Mouse (Mus musculus) embryonic facial prominence, embryonic 10.5 days (tissue): ENCODE measurements around the gene Asap2. TPM values are rescaled to one million over a fixed set of nuclear protein-coding genes. Genes with fewer than 3 reads are reported as not detected.

Experiments
- DNase-seq: peaks from one replicate; pipeline ENCODE4 v3.0.0-alpha.2; 2017; ENCODE audit warnings: low spot score
- H3K27ac ChIP-seq: fragments of 300-500 bp; sonication (generic); replicated peaks from 2 replicates; pipeline ENCODE4 v1.5.1; 2016; ENCODE audit warnings: mild to moderate bottlenecking
- H3K27me3 ChIP-seq: fragments of 300-500 bp; sonication (generic); replicated peaks from 2 replicates; pipeline ENCODE4 v1.6.1; 2016; ENCODE audit warnings: low read depth, mild to moderate bottlenecking; ENCODE audit not compliant: poor library complexity, severe bottlenecking
- H3K36me3 ChIP-seq: fragments of 300-500 bp; sonication (generic); replicated peaks from 2 replicates; pipeline ENCODE4 v1.6.1; 2016; ENCODE audit warnings: mild to moderate bottlenecking, moderate library complexity
- H3K4me1 ChIP-seq: fragments of 300-500 bp; sonication (generic); 2 replicates; pipeline ENCODE4 v1.6.1; 2016
- H3K4me3 ChIP-seq: fragments of 300-500 bp; sonication (generic); 2 replicates; pipeline ENCODE4 v1.5.1; 2016; ENCODE audit warnings: mild to moderate bottlenecking, moderate library complexity
- H3K9me3 ChIP-seq: fragments of 300-500 bp; sonication (generic); 2 replicates; pipeline ENCODE4 v1.6.1; 2016; ENCODE audit warnings: mild to moderate bottlenecking
- WGBS: fragments of 180-500 bp; shearing (Covaris S2); methylation state at CpG from one replicate; pipeline ENCODE4 v1.1.7; 2016; 5-methylcytosine and 5-hydroxymethylcytosine counted together
- polyA plus RNA-seq: library from polyadenylated mRNA; unstranded; fragments of >200 nt; fragmentation: Nextera tagmentation; extraction: Ambion mirVana; gene quantifications from 2 replicates; pipeline ENCODE4 v1.2.1, GENCODE M21; 2016

The Asap2 gene
- polyA plus RNA-seq, 1 experiment from 2014 or later = 15.0 TPM

GRCm38 (mm10) chr12:21265946-21266783, 275.9 kb downstream of the Asap2 start:
- Histone ChIP-seq H3K27me3 (no peaks in the 10 kb centered on the region), H3K9me3 (no peaks in the 10 kb centered on the region), H3K27ac (no peak overlapping the region), H3K36me3 (peaks cover 99% of the 10 kb centered on the region), H3K4me3 (no peak overlapping the region), H3K4me1 (no peaks in the 10 kb centered on the region)
- DNase-seq = peak; percentile 65
- WGBS = 80% methylated on average over 14 of the region's 14 CpGs

- no peak overlapping the region for H3K27ac ChIP-seq
- WGBS = 75% methylated on average over 2 of the region's 2 CpGs
Measured at GRCm38 (mm10) chr12:21266784-21267098, 276.5 kb downstream of the Asap2 start.

GRCm38 (mm10) chr12:21268083-21268616, 277.9 kb downstream of the Asap2 start:
- Histone ChIP-seq H3K27ac (no peak overlapping the region), H3K36me3 (peaks cover 99% of the 10 kb centered on the region), H3K4me1 (no peaks in the 10 kb centered on the region), H3K9me3 (no peaks in the 10 kb centered on the region), H3K4me3 (no peak overlapping the region), H3K27me3 (no peaks in the 10 kb centered on the region)
- 94% methylated on average over 8 of the region's 8 CpGs for WGBS
- no peak for DNase-seq

More at GRCm38 (mm10) chr12:21266784-21267098, 276.5 kb downstream of the Asap2 start:
- Histone ChIP-seq H3K4me3 (no peak overlapping the region), H3K4me1 (no peaks in the 10 kb centered on the region), H3K27me3 (no peaks in the 10 kb centered on the region), H3K36me3 (peaks cover 99% of the 10 kb centered on the region), H3K9me3 (no peaks in the 10 kb centered on the region)
- no peak for DNase-seq

DNA sequence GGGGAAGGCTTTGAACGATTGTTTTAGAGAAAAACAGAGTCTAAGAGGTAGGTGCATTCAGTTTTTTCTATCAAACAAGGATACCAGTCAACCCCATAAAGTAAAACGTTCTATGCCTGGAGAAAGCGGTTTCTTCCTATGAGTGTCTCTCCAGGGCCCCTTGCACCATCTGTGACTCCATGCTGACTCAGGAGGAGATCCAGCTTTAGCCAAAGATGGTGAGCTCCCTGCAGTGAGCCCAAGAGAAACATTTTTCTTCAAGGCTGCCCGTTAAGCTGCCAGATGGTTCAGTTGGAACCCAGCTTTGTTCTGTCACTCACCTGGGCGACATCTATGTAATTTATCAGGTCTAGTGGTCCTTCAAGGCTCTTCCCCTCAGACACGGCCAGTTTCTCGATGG, 284.2 kb downstream of the Asap2 start:
- Histone ChIP-seq H3K36me3 (peaks cover 48% of the 10 kb centered on the region), H3K27me3 (no peaks in the 10 kb centered on the region)
- WGBS = 85% methylated on average over 7 of the region's 7 CpGs

GRCm38 (mm10) chr12:21277352-21277864, 287.1 kb downstream of the Asap2 start:
- Histone ChIP-seq H3K9me3 (no peaks in the 10 kb centered on the region), H3K36me3 (peaks cover 19% of the 10 kb centered on the region), H3K4me3 (no peak overlapping the region), H3K27me3 (no peaks in the 10 kb centered on the region), H3K4me1 (no peaks in the 10 kb centered on the region), H3K27ac (no peak overlapping the region)
- WGBS = 91% methylated on average over 1 of the region's 1 CpGs
- no peak for DNase-seq

More for the DNA sequence above, 284.2 kb downstream of the Asap2 start:
- H3K9me3 ChIP-seq = no peaks in the 10 kb centered on the region
- no peak for DNase-seq
- no peak overlapping the region for H3K4me3 ChIP-seq
- H3K27ac ChIP-seq = no peak overlapping the region
- H3K4me1 ChIP-seq = no peaks in the 10 kb centered on the region

DNA sequence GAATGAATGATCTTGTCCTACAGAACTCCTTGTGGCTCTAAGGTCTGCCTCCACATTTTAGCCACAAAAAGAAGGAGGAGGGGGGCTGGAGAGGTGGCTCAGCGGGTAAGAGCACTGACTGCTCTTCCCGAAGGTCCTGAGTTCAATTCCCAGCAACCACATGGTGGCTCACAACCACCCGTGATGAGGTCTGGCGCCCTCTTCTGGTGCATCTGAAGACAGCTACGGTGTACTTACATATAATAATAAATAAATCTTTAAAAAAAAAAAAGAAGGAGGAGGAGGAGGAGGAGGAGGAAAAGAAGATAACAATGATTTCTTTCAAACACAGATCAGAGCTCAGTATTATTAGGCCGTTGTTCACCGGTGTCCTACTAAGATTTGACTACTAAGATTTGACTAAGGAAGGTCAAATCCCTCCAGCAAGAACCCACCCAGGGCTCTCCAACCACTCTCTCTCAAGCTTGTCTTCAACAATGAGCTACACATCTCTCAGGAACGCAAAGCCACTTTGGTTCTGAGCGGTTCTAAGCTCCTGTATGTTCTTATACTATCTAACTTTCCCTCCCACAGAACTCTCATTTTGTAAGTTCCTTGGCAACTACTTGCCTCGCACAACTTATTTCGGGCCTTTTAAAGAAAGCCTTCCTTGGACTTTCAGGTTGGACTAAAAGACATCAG, 294.6 kb downstream of the Asap2 start, which contains the start of gene Cpsf3:
TSS of gene Cpsf3 (plus strand) at position 631 of the 681 bp plus-strand sequence.
- WGBS = 50% methylated on average over 11 of the region's 11 CpGs
- peaks cover 15% of the 10 kb centered on the region for H3K36me3 ChIP-seq
- no peaks in the 10 kb centered on the region for H3K27me3 ChIP-seq

DNA sequence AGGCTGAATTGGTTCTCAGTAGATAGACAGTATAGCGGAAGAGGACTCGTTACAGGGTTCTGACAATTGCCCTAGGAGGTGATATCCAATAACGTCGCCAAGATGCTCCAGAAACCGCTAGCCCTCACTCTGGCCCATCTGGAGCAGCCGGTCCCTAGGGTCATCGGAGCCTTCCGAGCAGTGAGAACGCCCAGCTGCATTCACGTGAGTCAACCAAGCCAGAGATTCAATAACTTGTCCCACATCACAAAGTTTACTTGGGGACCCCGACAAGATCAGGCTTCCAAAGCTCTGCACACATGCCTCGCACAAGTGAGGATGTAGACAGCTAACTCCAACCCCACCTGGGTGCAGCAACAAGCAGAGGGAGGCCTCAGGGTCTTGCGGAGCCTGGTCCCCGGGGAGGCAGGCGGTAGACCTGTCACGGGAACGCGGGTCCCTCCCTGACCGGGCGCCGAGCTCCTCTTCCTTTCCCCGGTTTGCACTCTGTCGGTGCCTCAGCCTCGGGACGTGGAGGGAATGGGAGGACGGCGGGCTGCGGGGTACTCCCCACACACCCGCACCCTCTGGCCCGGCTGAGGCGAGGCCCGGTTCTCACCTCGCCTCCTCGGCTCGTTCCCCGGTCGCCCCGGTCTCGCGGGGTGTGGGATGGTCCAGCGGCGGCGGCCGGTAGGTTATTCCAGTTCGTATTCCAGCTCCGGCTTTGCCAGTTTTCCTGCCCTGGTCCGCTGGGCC, 295.4 kb downstream of the Asap2 start:
- DNase-seq = no peak
- Histone ChIP-seq H3K4me1 (peaks cover 19% of the 10 kb centered on the region), H3K36me3 (peaks cover 23% of the 10 kb centered on the region), H3K9me3 (no peaks in the 10 kb centered on the region), H3K4me3 (peak overlapping the region; percentile 87), H3K27me3 (no peaks in the 10 kb centered on the region), H3K27ac (peak overlapping the region; percentile 92)
- WGBS = under 1% methylated on average over 47 of the region's 47 CpGs

More for the DNA sequence above, 294.6 kb downstream of the Asap2 start, which contains the start of gene Cpsf3:
- peak within 1 kb of the TSS; percentile 92 for H3K27ac ChIP-seq
- peak within 1 kb of the TSS; percentile 87 for H3K4me3 ChIP-seq
- peaks cover 19% of the 10 kb centered on the region for H3K4me1 ChIP-seq
- no peak for DNase-seq
- H3K9me3 ChIP-seq = no peaks in the 10 kb centered on the region

- Histone ChIP-seq H3K36me3 (peaks cover 29% of the 10 kb centered on the region), H3K27ac (peak within 1 kb of the TSS; percentile 92), H3K9me3 (no peaks in the 10 kb centered on the region), H3K4me3 (peak within 1 kb of the TSS; percentile 87), H3K27me3 (no peaks in the 10 kb centered on the region), H3K4me1 (peaks cover 19% of the 10 kb centered on the region)
- DNase-seq = peak; percentile 98
- under 1% methylated on average over 28 of the region's 28 CpGs for WGBS
Measured at GRCm38 (mm10) chr12:21286243-21286622, 296.0 kb downstream of the Asap2 start, which contains the start of gene Itgb1bp1. Itgb1bp1 (minus strand) TSS chr12:21286284.

DNA sequence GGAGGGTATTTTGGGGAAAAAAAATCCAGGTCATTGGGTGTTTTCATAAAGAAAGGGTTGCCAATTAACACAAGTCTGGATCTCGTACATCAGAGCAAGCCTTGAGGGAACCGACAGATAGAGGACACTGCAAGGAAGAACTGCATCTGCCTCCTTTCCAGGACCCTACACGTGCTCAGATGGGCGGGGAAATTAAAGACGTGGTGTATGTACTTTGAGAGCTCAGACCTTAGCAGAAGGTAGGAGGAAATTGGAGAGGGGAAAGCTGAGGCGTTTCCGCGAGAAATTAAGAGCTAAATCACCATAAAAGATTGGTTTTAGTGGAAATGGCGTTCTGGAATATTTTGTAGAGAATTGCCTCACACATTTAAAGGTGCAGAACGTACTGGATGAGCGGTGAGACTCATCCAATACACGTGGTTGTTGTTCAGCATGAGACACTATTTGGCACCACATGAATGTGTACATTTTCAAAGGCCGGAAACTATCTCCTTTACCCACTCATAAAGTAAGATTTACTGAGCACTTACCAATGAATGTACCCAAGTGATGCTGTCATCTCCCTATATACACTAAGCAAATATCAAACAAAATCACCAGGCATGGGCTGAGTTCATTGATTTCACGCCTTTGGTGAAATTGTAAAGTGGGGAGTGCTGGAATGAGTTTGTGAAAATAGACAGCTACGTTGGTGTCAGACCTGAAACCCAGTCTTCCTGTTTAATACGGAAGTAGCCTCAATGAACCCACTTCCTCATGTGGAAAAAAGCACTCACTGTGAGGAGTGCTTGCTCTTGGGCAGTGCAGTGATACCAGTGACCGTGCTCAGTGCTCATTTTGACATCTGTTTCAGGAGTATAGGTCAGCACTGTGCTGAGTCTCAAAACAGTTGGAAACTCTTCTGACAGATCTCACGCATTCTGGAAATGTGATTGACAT, 296.7 kb downstream of the Asap2 start:
- peaks cover 36% of the 10 kb centered on the region for H3K36me3 ChIP-seq
- DNase-seq = no peak
- H3K4me3 ChIP-seq = peak overlapping the region; percentile 87
- H3K9me3 ChIP-seq = no peaks in the 10 kb centered on the region
- H3K27ac ChIP-seq = peak overlapping the region; percentile 92
- 37% methylated on average over 18 of the region's 18 CpGs for WGBS
- peaks cover 19% of the 10 kb centered on the region for H3K4me1 ChIP-seq
- H3K27me3 ChIP-seq = no peaks in the 10 kb centered on the region

GRCm38 (mm10) chr12:21288716-21289395, 298.6 kb downstream of the Asap2 start:
- H3K36me3 ChIP-seq = peaks cover 55% of the 10 kb centered on the region
- no peak overlapping the region for H3K4me3 ChIP-seq
- no peaks in the 10 kb centered on the region for H3K9me3 ChIP-seq
- peaks cover 19% of the 10 kb centered on the region for H3K4me1 ChIP-seq
- WGBS = 94% methylated on average over 3 of the region's 3 CpGs
- H3K27ac ChIP-seq = no peak overlapping the region
- no peaks in the 10 kb centered on the region for H3K27me3 ChIP-seq
- no peak for DNase-seq

- no peak for DNase-seq
- Histone ChIP-seq H3K4me1 (peaks cover 19% of the 10 kb centered on the region), H3K27me3 (no peaks in the 10 kb centered on the region), H3K27ac (no peak overlapping the region), H3K4me3 (no peak overlapping the region), H3K36me3 (peaks cover 63% of the 10 kb centered on the region), H3K9me3 (no peaks in the 10 kb centered on the region)
- WGBS = 87% methylated on average over 6 of the region's 6 CpGs
Measured at GRCm38 (mm10) chr12:21289651-21290050, 299.4 kb downstream of the Asap2 start.
